Mouse (Mus musculus) myocyte (in vitro differentiated cells): ENCODE data around the gene Skp2. TPM values are rescaled to one million over a fixed set of nuclear protein-coding genes. Genes with fewer than 3 reads are reported as not detected.

ENCODE experiments used
- H3K27me3 ChIP-seq: one replicate; pipeline ENCODE4 v1.6.1; 2011; ENCODE audit not compliant: control insufficient read depth, insufficient read depth, insufficient read length
- H3K36me3 ChIP-seq: one replicate; pipeline ENCODE4 v1.6.1; 2011; ENCODE audit not compliant: control insufficient read depth, insufficient read depth
- H3K4me2 ChIP-seq: one replicate; pipeline ENCODE4 v1.6.1; 2011; ENCODE audit warnings: low read depth, control low read depth
- H3K4me3 ChIP-seq: one replicate; pipeline ENCODE4 v1.5.1; 2011; ENCODE audit warnings: mild to moderate bottlenecking, control low read depth, moderate library complexity
- H3K79me2 ChIP-seq: one replicate; pipeline ENCODE4 v1.6.1; 2011; ENCODE audit not compliant: control insufficient read depth, insufficient read depth
- H3ac ChIP-seq: one replicate; pipeline ENCODE4 v1.6.1; 2011; ENCODE audit not compliant: control insufficient read depth, insufficient read length
- CEBPB ChIP-seq: IDR thresholded peaks from 2 replicates; pipeline ENCODE4 v1.6.1; 2011; ENCODE audit warnings: mild to moderate bottlenecking, moderate library complexity; ENCODE audit not compliant: poor library complexity, insufficient read depth, severe bottlenecking
- E2F4 ChIP-seq: IDR thresholded peaks from one replicate; pipeline ENCODE4 v1.6.1; 2011; ENCODE audit warnings: mild to moderate bottlenecking, control low read depth, moderate library complexity; ENCODE audit not compliant: insufficient read depth
- MAX ChIP-seq: IDR thresholded peaks from one replicate; pipeline ENCODE4 v1.6.1; 2011; ENCODE audit warnings: low read depth, mild to moderate bottlenecking, control low read depth
- MYOD1 ChIP-seq, 3 experiments: IDR thresholded peaks; one replicate each; pipeline ENCODE4 v1.6.1; 2011; ENCODE audit warnings: control low read depth in 2 of 3, low read depth in 2 of 3, mild to moderate bottlenecking in 2 of 3, moderate library complexity in 1 of 3; ENCODE audit not compliant: insufficient read length in 2 of 3, control insufficient read depth in 1 of 3
- MYOG ChIP-seq, 3 experiments: IDR thresholded peaks; one replicate each; pipeline ENCODE4 v1.6.1; 2011; ENCODE audit warnings: control low read depth in 2 of 3, low read depth in 2 of 3, mild to moderate bottlenecking in 2 of 3; ENCODE audit not compliant: insufficient read length in 2 of 3, control insufficient read depth in 1 of 3, insufficient read depth in 1 of 3
- POLR2A ChIP-seq: IDR thresholded peaks from one replicate; pipeline ENCODE4 v1.6.1; 2011; ENCODE audit warnings: low read depth, mild to moderate bottlenecking, control low read depth, moderate library complexity; ENCODE audit not compliant: insufficient read length
- POLR2AphosphoS2 ChIP-seq: IDR thresholded peaks from one replicate; pipeline ENCODE4 v1.6.1; 2011; ENCODE audit warnings: low read depth, control low read depth; ENCODE audit not compliant: insufficient read length
- REST ChIP-seq: IDR thresholded peaks from one replicate; pipeline ENCODE4 v1.6.1; 2011; ENCODE audit warnings: mild to moderate bottlenecking, control low read depth, moderate library complexity; ENCODE audit not compliant: insufficient read depth, insufficient read length
- SRF ChIP-seq: IDR thresholded peaks from one replicate; pipeline ENCODE4 v1.6.1; 2011; ENCODE audit warnings: low read depth; ENCODE audit not compliant: control insufficient read depth, insufficient read length
- TCF12 ChIP-seq: IDR thresholded peaks from one replicate; pipeline ENCODE4 v1.6.1; 2011; ENCODE audit warnings: mild to moderate bottlenecking, control low read depth; ENCODE audit not compliant: poor library complexity, insufficient read depth, severe bottlenecking
- TCF3 ChIP-seq: IDR thresholded peaks from one replicate; pipeline ENCODE4 v1.6.1; 2011; ENCODE audit warnings: low read depth, control low read depth; ENCODE audit not compliant: insufficient read length
- USF1 ChIP-seq: IDR thresholded peaks from one replicate; pipeline ENCODE4 v1.6.1; 2011; ENCODE audit warnings: low read depth, mild to moderate bottlenecking, control low read depth, moderate library complexity
- polyA plus RNA-seq: library from polyadenylated mRNA; unstranded; fragments of >200 nt; fragmentation: generic; extraction: Trizol; gene quantifications from one replicate; pipeline ENCODE4 v1.2.1, GENCODE M21; 2012; ENCODE audit warnings: missing spikeins

Skp2 gene
- polyA plus RNA-seq, 1 experiment: 5.0 TPM

DNA sequence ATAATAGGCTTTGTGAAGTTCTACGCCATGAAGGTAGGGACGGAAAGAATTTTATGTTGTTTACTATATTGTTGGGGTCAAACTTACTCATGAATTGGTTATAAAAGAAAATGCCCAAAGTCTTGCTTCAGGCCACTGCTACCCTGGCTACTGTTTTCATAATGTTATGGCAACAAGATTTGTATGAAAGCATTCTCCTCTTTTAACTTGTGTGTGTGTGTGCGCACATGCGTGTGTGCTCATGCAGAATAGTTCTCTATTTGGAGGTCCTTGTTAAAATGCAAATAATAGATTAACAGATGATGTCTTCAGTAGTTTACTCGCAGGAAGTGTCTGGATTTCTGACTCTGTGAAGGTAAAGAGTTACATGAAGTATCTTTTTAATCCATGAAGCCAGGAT, 81.5 kb downstream of the Skp2 start:
- Histone ChIP-seq H3K27me3 (no peaks in the 10 kb centered on the region), H3K36me3 (no peaks in the 10 kb centered on the region), H3K4me2 (no peak overlapping the region), H3ac (no peak overlapping the region), H3K79me2 (peaks cover 6% of the 10 kb centered on the region), H3K4me3 (no peak overlapping the region)
- TF ChIP-seq CEBPB: no peak
- TF ChIP-seq MAX: no peak
- no peak for TF ChIP-seq REST
- no peak for TF ChIP-seq TCF3
- TF ChIP-seq MYOG (IDR thresholded peaks at IDR 0.05; ENCODE audit: control insufficient read depth in 1 of 3, insufficient read depth in 1 of 3, insufficient read length in 2 of 3, low read depth in 2 of 3): no peak
- no peak for TF ChIP-seq MYOD1 (IDR thresholded peaks at IDR 0.05; ENCODE audit: control insufficient read depth in 1 of 3, insufficient read length in 2 of 3, low read depth in 2 of 3)
- no peak for TF ChIP-seq POLR2A
- TF ChIP-seq E2F4: no peak
- TF ChIP-seq SRF: no peak
- no peak for TF ChIP-seq TCF12
- TF ChIP-seq USF1: no peak
- no peak for TF ChIP-seq POLR2AphosphoS2

DNA sequence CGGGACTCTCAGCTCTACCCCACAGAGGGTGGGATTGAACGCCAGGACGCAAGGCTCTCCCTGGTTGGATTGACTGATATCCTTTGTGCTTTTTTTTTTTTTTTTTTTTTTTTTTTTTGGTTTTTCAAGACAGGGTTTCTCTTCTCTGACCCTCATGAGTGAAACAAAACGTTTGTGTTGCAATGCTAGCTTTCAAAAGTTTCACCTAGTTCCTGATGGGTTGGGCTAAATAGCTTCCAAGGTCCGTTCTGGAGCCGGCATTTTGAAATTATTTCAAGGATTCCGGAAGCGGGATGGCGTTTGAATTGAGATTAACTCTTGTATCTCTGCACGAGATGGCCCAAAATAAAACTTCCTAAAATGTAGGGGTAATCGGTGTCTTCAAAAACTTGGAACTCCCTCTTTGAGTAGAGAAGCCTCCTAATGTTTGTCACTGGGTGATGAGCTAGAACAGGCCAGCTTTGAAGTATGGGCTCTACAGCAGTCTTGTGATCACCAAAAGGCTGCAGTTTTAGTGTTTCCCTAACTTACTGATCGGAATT, 82.1 kb downstream of the Skp2 start:
- peaks cover 6% of the 10 kb centered on the region for H3K79me2 ChIP-seq
- H3K4me2 ChIP-seq: peak overlapping the region; percentile 88
- no peak overlapping the region for H3K4me3 ChIP-seq
- no peak overlapping the region for H3ac ChIP-seq
- TF ChIP-seq POLR2AphosphoS2 (no peak), MYOG (IDR thresholded peaks at IDR 0.05; ENCODE audit: control insufficient read depth in 1 of 3, insufficient read depth in 1 of 3, insufficient read length in 2 of 3, low read depth in 2 of 3) (no peak), SRF (no peak), POLR2A (no peak), MAX (no peak), TCF12 (no peak), MYOD1 (IDR thresholded peaks at IDR 0.05; ENCODE audit: control insufficient read depth in 1 of 3, insufficient read length in 2 of 3, low read depth in 2 of 3) (no peak), TCF3 (no peak), CEBPB (no peak), REST (no peak), E2F4 (no peak), USF1 (no peak)
- H3K36me3 ChIP-seq: no peaks in the 10 kb centered on the region
- no peaks in the 10 kb centered on the region for H3K27me3 ChIP-seq

DNA sequence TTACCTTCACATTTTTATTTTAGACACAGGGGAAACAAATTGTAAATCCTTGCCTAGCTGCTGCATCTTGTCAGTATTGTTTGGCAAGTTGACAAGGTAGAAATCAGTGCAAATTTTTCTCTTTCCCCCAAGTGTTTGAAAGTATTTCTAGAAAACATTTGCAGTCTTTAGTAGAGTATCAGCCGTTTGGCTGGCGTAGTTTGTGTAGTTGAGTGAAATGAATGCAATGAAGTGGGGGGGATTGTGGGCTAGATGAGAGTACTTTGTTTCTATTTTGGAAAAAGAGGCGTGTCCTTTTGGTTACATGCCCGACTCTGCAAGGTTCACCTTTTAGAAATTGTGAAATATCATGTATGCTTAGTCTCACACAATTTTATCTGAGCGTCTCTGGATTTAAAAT, 82.6 kb downstream of the Skp2 start:
- H3K36me3 ChIP-seq: no peaks in the 10 kb centered on the region
- no peak overlapping the region for H3ac ChIP-seq
- peak overlapping the region; percentile 58 for H3K4me3 ChIP-seq
- no peaks in the 10 kb centered on the region for H3K27me3 ChIP-seq
- H3K79me2 ChIP-seq: peaks cover 6% of the 10 kb centered on the region
- TF ChIP-seq CEBPB (no peak), REST (no peak), MYOD1 (IDR thresholded peaks at IDR 0.05; ENCODE audit: control insufficient read depth in 1 of 3, insufficient read length in 2 of 3, low read depth in 2 of 3) (no peak), E2F4 (no peak), TCF12 (no peak)
- H3K4me2 ChIP-seq: peak overlapping the region; percentile 88

DNA sequence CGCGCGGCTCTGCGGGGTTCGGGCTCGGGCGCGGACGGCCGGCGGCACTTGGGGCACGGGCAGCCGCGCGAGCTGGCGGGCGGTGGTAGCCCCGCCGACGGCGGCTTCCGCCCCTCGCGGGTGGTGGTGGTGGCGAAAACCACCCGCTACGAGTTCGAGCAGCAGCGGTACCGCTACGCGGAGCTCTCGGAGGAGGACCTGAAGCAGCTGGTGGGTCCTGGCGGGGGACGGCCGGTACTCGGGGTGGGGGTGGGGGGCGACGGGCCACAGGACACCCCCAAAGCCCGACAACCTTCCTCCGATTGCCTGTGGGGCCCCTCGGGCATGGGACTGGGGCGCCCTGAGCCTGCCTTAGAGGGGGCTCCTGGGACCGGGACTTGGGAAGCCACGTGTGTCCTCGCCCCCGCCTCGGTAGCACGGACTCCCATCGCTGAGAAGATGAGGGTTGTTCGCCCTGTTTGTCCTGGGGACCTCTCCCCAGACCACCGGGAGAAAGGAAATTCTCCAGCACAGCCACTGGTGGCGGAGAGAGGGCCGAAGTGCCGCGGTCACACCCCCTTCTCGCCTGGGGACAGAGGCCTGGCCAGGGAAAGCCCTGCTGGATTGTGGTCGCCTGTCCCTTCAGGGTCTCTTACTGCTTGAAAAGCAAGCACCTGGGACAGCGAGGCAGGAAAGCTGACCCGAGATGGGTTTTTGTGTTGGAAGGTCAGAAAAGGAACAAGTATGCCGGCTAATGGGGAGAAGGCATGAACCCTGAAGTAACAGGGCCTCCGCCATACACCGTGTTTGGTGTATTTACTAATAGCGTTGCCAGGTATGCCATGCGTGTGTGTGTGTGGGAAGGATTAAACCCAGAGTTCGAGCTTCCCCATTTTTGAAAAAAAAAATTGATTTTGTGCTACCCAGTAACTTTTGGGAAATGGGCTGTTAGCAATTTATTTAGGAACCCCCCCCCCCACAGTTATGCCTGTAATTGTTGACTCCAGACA, 83.4 kb downstream of the Skp2 start:
- peak overlapping the region; percentile 58 for H3ac ChIP-seq
- peak overlapping the region; percentile 58 for H3K4me3 ChIP-seq
- TF ChIP-seq POLR2A: no peak
- TF ChIP-seq USF1: no peak
- TF ChIP-seq MYOG (IDR thresholded peaks at IDR 0.05; ENCODE audit: control insufficient read depth in 1 of 3, insufficient read depth in 1 of 3, insufficient read length in 2 of 3, low read depth in 2 of 3): no peak
- no peak for TF ChIP-seq POLR2AphosphoS2
- TF ChIP-seq MAX: no peak
- TF ChIP-seq TCF12: no peak
- TF ChIP-seq SRF: no peak
- H3K36me3 ChIP-seq: no peaks in the 10 kb centered on the region
- no peaks in the 10 kb centered on the region for H3K27me3 ChIP-seq
- no peaks in the 10 kb centered on the region for H3K79me2 ChIP-seq
- peak overlapping the region; percentile 88 for H3K4me2 ChIP-seq
